Mouse (Mus musculus): ENCODE results near the gene Myo15b.
"Not testable (repeated sequence)": the region's sequence is repeated elsewhere in the genome, so short reads cannot be mapped to it uniquely, and the experiment has no call there.

The Myo15b gene

GRCm38 (mm10) chr11:115832064-115832463 is 26.1 kb upstream of the Myo15b start:
- DNase-seq = no peak

GRCm38 (mm10) chr11:115832523-115832922 is 25.7 kb upstream of the Myo15b start:
- DNase-seq = no peak

GRCm38 (mm10) chr11:115833021-115833513 is 25.1 kb upstream of the Myo15b start:
- DNase-seq = no peak

- DNase-seq = no peak
Observed at GRCm38 (mm10) chr11:115834033-115834432, 24.2 kb upstream of the Myo15b start.

GRCm38 (mm10) chr11:115836656-115837395 is 21.4 kb upstream of the Myo15b start:
- DNase-seq = no peak

GRCm38 (mm10) chr11:115837606-115838345 is 20.4 kb upstream of the Myo15b start:
- DNase-seq = no peak

GRCm38 (mm10) chr11:115838895-115839311 is 19.3 kb upstream of the Myo15b start:
- DNase-seq = no peak

- DNase-seq = no peak
Observed at GRCm38 (mm10) chr11:115839732-115840131, 18.5 kb upstream of the Myo15b start.

GRCm38 (mm10) chr11:115841044-115841443 is 17.2 kb upstream of the Myo15b start:
- DNase-seq = no peak

- DNase-seq = no peak
Observed at GRCm38 (mm10) chr11:115841961-115842550, 16.1 kb upstream of the Myo15b start.

- DNase-seq = no peak
Observed at GRCm38 (mm10) chr11:115843141-115843890, 14.9 kb upstream of the Myo15b start.

GRCm38 (mm10) chr11:115843891-115844239 is 14.3 kb upstream of the Myo15b start:
- DNase-seq = no peak

GRCm38 (mm10) chr11:115844240-115844639 is 14.0 kb upstream of the Myo15b start:
- DNase-seq = no peak

GRCm38 (mm10) chr11:115845819-115846218 is 12.4 kb upstream of the Myo15b start:
- DNase-seq = no peak

- no peak for DNase-seq
Observed at GRCm38 (mm10) chr11:115854674-115855073, 3.5 kb upstream of the Myo15b start.

- not testable (repeated sequence) for DNase-seq
Observed at GRCm38 (mm10) chr11:115857146-115857545, 1.1 kb upstream of the Myo15b start.

- DNase-seq = no peak
Observed at GRCm38 (mm10) chr11:115857936-115858335, 270 bp upstream of the Myo15b start.

- peak; percentile 53 for DNase-seq
Observed at GRCm38 (mm10) chr11:115859143-115859945, 1.1 kb downstream of the Myo15b start.

- no peak for DNase-seq
Observed at GRCm38 (mm10) chr11:115863895-115864294, 5.7 kb downstream of the Myo15b start.

- no peak for DNase-seq
Observed at GRCm38 (mm10) chr11:115869393-115869792, 11.2 kb downstream of the Myo15b start.

- DNase-seq = no peak
Observed at GRCm38 (mm10) chr11:115872437-115872836, 14.2 kb downstream of the Myo15b start.

GRCm38 (mm10) chr11:115875935-115876334 is 17.7 kb downstream of the Myo15b start:
- no peak for DNase-seq
